ENCODE assay signal across 22 mouse cellular contexts in the genomic region with DNA sequence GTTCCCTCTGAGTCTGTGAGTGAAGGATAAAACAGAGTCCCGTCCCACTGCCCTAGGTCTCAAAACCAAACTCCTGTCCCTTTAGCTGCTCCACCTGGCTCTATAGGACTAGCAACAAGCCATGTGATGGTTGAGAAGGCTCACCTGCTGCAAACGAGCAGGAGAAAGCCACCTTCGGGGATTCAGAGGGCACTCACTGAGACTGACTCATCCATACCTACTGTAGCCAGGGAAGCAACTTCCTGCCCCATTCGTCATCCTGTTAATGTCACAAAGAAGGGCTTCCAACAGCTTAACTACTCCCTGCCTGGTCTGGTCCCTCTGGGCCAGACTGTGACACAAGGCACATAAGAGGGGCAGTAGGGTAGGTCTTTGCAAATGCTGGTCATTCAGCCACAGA. TPM values are rescaled to one million over a fixed set of nuclear protein-coding genes. Genes with fewer than 3 reads are reported as not detected.
"Had no signal": no experiment of that assay in that cellular context is flagged by ENCODE, and none has a peak within 500 bp of the region (broad histone marks: within the 10 kb centered on the region; RNA-seq: fewer than 3 reads in every experiment).

No protein-coding gene starts in this region.

- H3K27me3 ChIP-seq: neural tube, embryonic 13.5 days; neural tube, embryonic 15.5 days; stomach, embryonic 15.5 days had no signal

- DNase-seq: retina, postnatal 1 day; right cerebral cortex, adult 18-20 months; right cerebral cortex, postnatal 14 days; right cerebral cortex, postnatal 25 days; right cerebral cortex, postnatal 4 days; spleen, adult 18-20 months; thymus, adult 18-20 months; thymus, adult 2 months; thymus, postnatal 14 days; thymus, postnatal 25 days; thymus, postnatal 36 days; thymus, postnatal 4 days had no signal

- H3K4me3 ChIP-seq: neural tube, embryonic 13.5 days; neural tube, embryonic 15.5 days; stomach, embryonic 15.5 days had no signal

- H3K4me1 ChIP-seq: stomach, embryonic 15.5 days had no signal

- H3K27ac ChIP-seq: neural tube, embryonic 13.5 days; neural tube, embryonic 15.5 days; stomach, embryonic 15.5 days; stomach, postnatal 0 days had no signal

RNA-seq across cellular contexts. Expression of a gene that starts 25.5 kb away (rescaled TPM):
- polyA plus RNA-seq: neural tube, embryonic 13.5 days; neural tube, embryonic 14.5 days; neural tube, embryonic 15.5 days; spleen, adult 2 months; stomach, embryonic 14.5 days; stomach, embryonic 15.5 days; stomach, embryonic 16.5 days; stomach, postnatal 0 days; testis, adult 2 months; thymus, postnatal 0 days had no signal
